Mouse (Mus musculus): ENCODE results near the gene Stk32c. TPM values are rescaled to one million over a fixed set of nuclear protein-coding genes. Genes with fewer than 3 reads are reported as not detected.

The Stk32c gene
- total RNA-seq, 1 experiment, result 0.89 TPM

DNA sequence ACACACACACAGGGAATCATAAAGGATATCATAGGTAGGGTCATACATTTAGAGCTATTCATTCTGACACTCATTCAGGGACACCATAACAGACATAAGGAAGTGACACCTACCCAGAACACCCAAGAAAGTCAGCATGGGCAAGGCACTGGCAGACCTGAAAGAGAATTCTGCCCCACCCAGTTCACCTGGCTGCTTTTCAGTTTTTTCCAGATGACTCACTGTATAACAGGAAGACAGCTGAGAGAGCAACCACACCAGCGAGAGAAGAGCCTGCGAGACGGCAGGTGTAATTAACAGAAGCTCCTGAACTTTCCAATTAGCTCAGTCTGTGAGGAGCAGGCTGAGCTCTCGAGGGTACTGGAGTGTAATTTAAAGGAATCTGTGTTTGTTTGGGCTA is 44.0 kb downstream of the Stk32c start:
- no peak for TF ChIP-seq ZC3H11A (IDR thresholded peaks at IDR 0.05; ENCODE audit: borderline replicate concordance, low read depth, low read length)
- in situ Hi-C loops (cut with MboI; ENCODE audit: low sequenced_read_pairs in 2 of 2, unreplicated experiment in 2 of 2), result no loop called here
- no peak overlapping the region for H3K4me3 ChIP-seq (ENCODE audit: insufficient read depth in 1 of 2, low read depth in 1 of 2, low read length in 2 of 2, poor library complexity in 1 of 2, severe bottlenecking in 1 of 2)
- no peaks in the 10 kb centered on the region for H3K36me3 ChIP-seq (ENCODE audit: control insufficient read depth, insufficient read depth, low read length, poor library complexity, severe bottlenecking)
- H3K27ac ChIP-seq (ENCODE audit: insufficient read depth, low read depth, low read length, poor library complexity, severe bottlenecking), result no peak overlapping the region
- H3K4me1 ChIP-seq (ENCODE audit: control insufficient read depth in 2 of 2, insufficient read depth in 2 of 2, low read length in 2 of 2, poor library complexity in 1 of 2), result no peaks in the 10 kb centered on the region
- H3K9ac ChIP-seq (ENCODE audit: insufficient read depth, low read depth, low read length, poor library complexity, severe bottlenecking), result no peak overlapping the region
- no peaks in the 10 kb centered on the region for H3K9me3 ChIP-seq (ENCODE audit: control insufficient read depth, insufficient read depth, low read depth, low read length)
- no peak for DNase-seq (ENCODE audit: low read depth, low spot score)

DNA sequence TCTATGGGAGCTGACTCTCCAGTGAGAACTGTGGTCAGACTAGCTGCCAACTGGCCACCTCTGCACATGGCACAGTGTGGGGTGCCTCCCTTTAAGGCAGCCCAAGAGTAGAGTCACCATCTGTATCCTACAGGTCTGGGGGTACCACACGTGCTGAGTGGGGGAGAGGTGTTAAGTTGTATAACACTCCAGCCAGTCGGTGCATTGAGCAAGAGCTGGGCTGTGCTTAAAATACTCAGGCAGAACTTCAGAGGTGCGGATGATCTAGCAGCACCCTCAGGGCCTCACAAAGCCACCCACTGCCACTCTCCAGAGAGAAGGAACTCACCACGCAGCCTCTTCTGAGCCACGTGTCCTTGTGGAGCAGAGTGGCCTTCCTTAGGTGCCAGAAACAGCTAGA is 48.7 kb downstream of the Stk32c start:
- Histone ChIP-seq H3K4me1 (ENCODE audit: control insufficient read depth in 2 of 2, insufficient read depth in 2 of 2, low read length in 2 of 2, poor library complexity in 1 of 2) (no peaks in the 10 kb centered on the region), H3K36me3 (ENCODE audit: control insufficient read depth, insufficient read depth, low read length, poor library complexity, severe bottlenecking) (no peaks in the 10 kb centered on the region), H3K9me3 (ENCODE audit: control insufficient read depth, insufficient read depth, low read depth, low read length) (no peaks in the 10 kb centered on the region), H3K4me3 (ENCODE audit: insufficient read depth in 1 of 2, low read depth in 1 of 2, low read length in 2 of 2, poor library complexity in 1 of 2, severe bottlenecking in 1 of 2) (no peak overlapping the region), H3K9ac (ENCODE audit: insufficient read depth, low read depth, low read length, poor library complexity, severe bottlenecking) (no peak overlapping the region), H3K27ac (ENCODE audit: insufficient read depth, low read depth, low read length, poor library complexity, severe bottlenecking) (no peak overlapping the region)
- no peak for DNase-seq (ENCODE audit: low read depth, low spot score)
- in situ Hi-C loops (cut with MboI; ENCODE audit: low sequenced_read_pairs in 2 of 2, unreplicated experiment in 2 of 2), result no loop called here
- TF ChIP-seq ZNF384 (IDR thresholded peaks at IDR 0.05; ENCODE audit: low read depth, low read length), result no peak
- TF ChIP-seq HCFC1 (IDR thresholded peaks at IDR 0.05; ENCODE audit: borderline replicate concordance, insufficient read depth, low read length), result no peak
- TF ChIP-seq MAFK (IDR thresholded peaks at IDR 0.05; ENCODE audit: insufficient read depth, low read depth, low read length), result no peak

DNA sequence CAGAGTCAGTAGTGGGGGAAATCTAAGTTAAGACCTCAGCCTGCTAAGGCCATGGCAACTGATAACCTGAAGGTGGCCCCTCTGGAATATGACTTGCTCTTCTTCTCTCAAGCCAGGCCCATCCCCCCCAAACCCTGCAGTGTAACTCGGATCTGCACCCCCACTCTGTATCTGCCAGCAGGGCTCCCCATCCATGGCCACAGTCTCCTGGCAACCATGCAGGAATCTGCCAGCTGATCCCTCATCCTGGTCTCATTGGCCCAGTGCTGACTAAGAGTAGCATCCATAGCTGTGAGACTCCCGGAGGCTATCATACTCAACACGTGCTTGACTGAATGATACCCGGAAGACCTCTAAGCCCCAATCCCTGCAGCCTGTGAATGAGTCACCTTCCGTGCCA is 54.2 kb downstream of the Stk32c start:
- H3K9me3 ChIP-seq (ENCODE audit: control insufficient read depth, insufficient read depth, low read depth, low read length), result no peaks in the 10 kb centered on the region
- H3K4me3 ChIP-seq (ENCODE audit: insufficient read depth in 1 of 2, low read depth in 1 of 2, low read length in 2 of 2, poor library complexity in 1 of 2, severe bottlenecking in 1 of 2), result no peak overlapping the region
- DNase-seq (ENCODE audit: low read depth, low spot score), result no peak
- no peaks in the 10 kb centered on the region for H3K36me3 ChIP-seq (ENCODE audit: control insufficient read depth, insufficient read depth, low read length, poor library complexity, severe bottlenecking)
- TF ChIP-seq CHD2 (IDR thresholded peaks at IDR 0.05; ENCODE audit: low read depth, low read length) (no peak), HCFC1 (IDR thresholded peaks at IDR 0.05; ENCODE audit: borderline replicate concordance, insufficient read depth, low read length) (no peak), MAFK (IDR thresholded peaks at IDR 0.05; ENCODE audit: insufficient read depth, low read depth, low read length) (no peak)
- no peak overlapping the region for H3K27ac ChIP-seq (ENCODE audit: insufficient read depth, low read depth, low read length, poor library complexity, severe bottlenecking)
- in situ Hi-C loops (cut with MboI; ENCODE audit: low sequenced_read_pairs in 2 of 2, unreplicated experiment in 2 of 2), result no loop called here
- H3K4me1 ChIP-seq (ENCODE audit: control insufficient read depth in 2 of 2, insufficient read depth in 2 of 2, low read length in 2 of 2, poor library complexity in 1 of 2), result no peaks in the 10 kb centered on the region
- no peak overlapping the region for H3K9ac ChIP-seq (ENCODE audit: insufficient read depth, low read depth, low read length, poor library complexity, severe bottlenecking)

DNA sequence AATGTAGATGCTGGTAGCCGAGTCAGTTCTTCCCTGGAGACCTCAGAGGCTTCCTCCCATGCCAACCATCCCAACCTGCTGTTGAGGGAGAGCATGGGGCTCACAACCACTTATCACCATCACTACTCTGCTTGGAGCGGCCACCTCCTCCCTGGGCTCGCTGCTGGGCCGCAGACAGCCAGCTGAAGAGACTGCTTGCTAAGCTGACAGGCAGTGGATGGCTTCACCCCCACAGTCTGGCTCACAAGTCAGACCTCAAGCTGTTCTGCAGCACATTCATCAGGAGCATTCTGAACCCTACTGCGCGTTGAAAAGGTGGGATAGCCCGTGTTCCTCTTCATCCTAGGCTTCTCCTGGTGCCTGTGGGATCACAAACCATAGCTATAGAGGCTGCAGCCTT is 54.6 kb downstream of the Stk32c start:
- no peaks in the 10 kb centered on the region for H3K9me3 ChIP-seq (ENCODE audit: control insufficient read depth, insufficient read depth, low read depth, low read length)
- no peak for TF ChIP-seq MAFK (IDR thresholded peaks at IDR 0.05; ENCODE audit: insufficient read depth, low read depth, low read length)
- TF ChIP-seq HCFC1 (IDR thresholded peaks at IDR 0.05; ENCODE audit: borderline replicate concordance, insufficient read depth, low read length), result no peak
- TF ChIP-seq ZNF384 (IDR thresholded peaks at IDR 0.05; ENCODE audit: low read depth, low read length), result no peak
- TF ChIP-seq CHD2 (IDR thresholded peaks at IDR 0.05; ENCODE audit: low read depth, low read length), result no peak
- no peak for TF ChIP-seq ZC3H11A (IDR thresholded peaks at IDR 0.05; ENCODE audit: borderline replicate concordance, low read depth, low read length)
- no peak for DNase-seq (ENCODE audit: low read depth, low spot score)
- in situ Hi-C loops (cut with MboI; ENCODE audit: low sequenced_read_pairs in 2 of 2, unreplicated experiment in 2 of 2), result no loop called here
- H3K4me1 ChIP-seq (ENCODE audit: control insufficient read depth in 2 of 2, insufficient read depth in 2 of 2, low read length in 2 of 2, poor library complexity in 1 of 2), result no peaks in the 10 kb centered on the region
- no peak overlapping the region for H3K9ac ChIP-seq (ENCODE audit: insufficient read depth, low read depth, low read length, poor library complexity, severe bottlenecking)
- H3K4me3 ChIP-seq (ENCODE audit: insufficient read depth in 1 of 2, low read depth in 1 of 2, low read length in 2 of 2, poor library complexity in 1 of 2, severe bottlenecking in 1 of 2), result no peak overlapping the region
- no peak overlapping the region for H3K27ac ChIP-seq (ENCODE audit: insufficient read depth, low read depth, low read length, poor library complexity, severe bottlenecking)
- H3K36me3 ChIP-seq (ENCODE audit: control insufficient read depth, insufficient read depth, low read length, poor library complexity, severe bottlenecking), result no peaks in the 10 kb centered on the region

DNA sequence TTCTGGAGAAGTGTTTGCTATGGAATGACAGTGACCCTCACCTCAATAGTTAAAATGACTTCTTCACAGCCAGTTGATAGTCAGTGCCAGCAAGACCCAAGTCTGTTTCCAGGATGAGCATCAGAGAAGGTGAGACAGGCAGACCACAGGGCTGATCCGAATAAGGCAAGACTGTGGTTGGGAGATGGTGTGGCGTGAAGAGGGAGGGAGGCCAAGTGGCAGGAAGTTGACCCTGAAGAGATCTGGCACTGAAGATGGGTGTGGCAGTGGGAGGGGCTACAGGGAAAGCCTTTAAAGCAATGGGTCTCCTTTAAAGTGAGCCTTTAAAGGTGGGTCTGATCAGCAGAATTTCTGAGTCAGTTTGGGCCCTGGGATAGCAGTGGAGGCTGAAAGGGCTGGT is 55.6 kb downstream of the Stk32c start:
- in situ Hi-C loops (cut with MboI; ENCODE audit: low sequenced_read_pairs in 2 of 2, unreplicated experiment in 2 of 2), result no loop called here

More for the DNA sequence above, 55.6 kb downstream of the Stk32c start:
- no peak for TF ChIP-seq ZC3H11A (IDR thresholded peaks at IDR 0.05; ENCODE audit: borderline replicate concordance, low read depth, low read length)
- no peak for TF ChIP-seq HCFC1 (IDR thresholded peaks at IDR 0.05; ENCODE audit: borderline replicate concordance, insufficient read depth, low read length)
- TF ChIP-seq MAFK (IDR thresholded peaks at IDR 0.05; ENCODE audit: insufficient read depth, low read depth, low read length), result no peak
- Histone ChIP-seq H3K4me3 (ENCODE audit: insufficient read depth in 1 of 2, low read depth in 1 of 2, low read length in 2 of 2, poor library complexity in 1 of 2, severe bottlenecking in 1 of 2) (no peak overlapping the region), H3K4me1 (ENCODE audit: control insufficient read depth in 2 of 2, insufficient read depth in 2 of 2, low read length in 2 of 2, poor library complexity in 1 of 2) (no peaks in the 10 kb centered on the region), H3K9me3 (ENCODE audit: control insufficient read depth, insufficient read depth, low read depth, low read length) (no peaks in the 10 kb centered on the region), H3K9ac (ENCODE audit: insufficient read depth, low read depth, low read length, poor library complexity, severe bottlenecking) (no peak overlapping the region), H3K27ac (ENCODE audit: insufficient read depth, low read depth, low read length, poor library complexity, severe bottlenecking) (no peak overlapping the region), H3K36me3 (ENCODE audit: control insufficient read depth, insufficient read depth, low read length, poor library complexity, severe bottlenecking) (no peaks in the 10 kb centered on the region)
- DNase-seq (ENCODE audit: low read depth, low spot score), result no peak

Data from ES-E14 (cell line).